Mouse (Mus musculus): ENCODE results near the gene B3gat2.

DNA sequence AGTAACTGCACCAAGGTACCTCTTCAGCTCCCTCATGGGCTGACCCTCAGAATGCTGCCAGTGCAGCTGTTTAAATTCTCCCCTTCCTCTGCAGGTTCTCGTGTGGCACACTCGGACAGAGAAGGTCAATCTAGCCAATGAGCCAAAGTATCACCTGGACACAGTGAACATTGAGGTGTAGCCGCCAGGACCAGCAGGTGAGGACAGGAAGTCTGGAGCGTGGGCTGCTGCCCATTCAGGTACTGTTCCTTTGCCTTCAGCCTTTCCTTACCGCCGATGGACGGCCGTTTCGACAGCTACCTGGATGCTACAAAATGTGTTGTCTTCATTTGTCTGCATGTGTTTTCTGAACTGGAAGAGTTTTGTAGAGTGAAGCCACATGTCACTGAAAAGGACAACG, 83.5 kb downstream of the B3gat2 start:
- TF ChIP-seq ZNF384 (IDR thresholded peaks at IDR 0.05; ENCODE audit: low read depth, low read length) (no peak), CHD2 (IDR thresholded peaks at IDR 0.05; ENCODE audit: low read depth, low read length) (no peak), HCFC1 (IDR thresholded peaks at IDR 0.05; ENCODE audit: borderline replicate concordance, insufficient read depth, low read length) (no peak), ZC3H11A (IDR thresholded peaks at IDR 0.05; ENCODE audit: borderline replicate concordance, low read depth, low read length) (no peak), MAFK (IDR thresholded peaks at IDR 0.05; ENCODE audit: insufficient read depth, low read depth, low read length) (no peak)
